Mouse (Mus musculus): ENCODE data around the gene Cracr2b.

DNA sequence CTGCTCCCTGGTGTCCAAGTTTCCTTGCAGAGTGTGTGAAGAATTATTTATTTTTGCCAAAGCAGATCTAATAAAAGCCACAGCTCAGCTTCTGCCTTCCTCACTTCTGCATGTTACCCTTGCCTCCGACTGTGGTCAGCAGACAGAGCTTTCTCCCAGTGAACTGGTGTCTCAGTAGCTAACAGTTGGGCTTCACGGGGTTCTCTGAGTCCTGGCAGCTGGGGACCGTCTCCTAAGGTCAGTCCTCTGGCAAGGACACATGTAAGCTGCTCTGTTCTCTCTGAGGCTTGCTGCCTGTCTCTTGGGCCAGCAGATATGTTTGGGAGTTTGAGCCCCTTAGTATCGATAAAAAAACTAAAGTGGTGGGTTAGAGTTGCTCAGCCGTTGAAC lies 898 bp upstream of the Cracr2b start:
- TF ChIP-seq CTCF (IDR thresholded peaks at IDR 0.05; ENCODE audit: borderline replicate concordance, control insufficient read depth, extremely low read depth, insufficient read depth, low read length, poor library complexity) (no peak), POLR2A (IDR thresholded peaks at IDR 0.05; ENCODE audit: control insufficient read depth, extremely low read depth, insufficient read depth, low read length, poor library complexity) (no peak)
